Mouse (Mus musculus) C2C12 (cell line): ENCODE results near the gene Ogg1.

Experiments used
- CEBPB ChIP-seq: IDR thresholded peaks from one replicate; pipeline ENCODE4 v1.6.1; 2011; ENCODE audit warnings: low read depth, mild to moderate bottlenecking, control low read depth, moderate library complexity
- CTCF ChIP-seq: IDR thresholded peaks from one replicate; pipeline ENCODE4 v1.5.1; 2011; ENCODE audit not compliant: control insufficient read depth, insufficient read depth, insufficient read length
- MAX ChIP-seq: IDR thresholded peaks from one replicate; pipeline ENCODE4 v1.6.1; 2011; ENCODE audit warnings: mild to moderate bottlenecking, control low read depth
- MYOD1 ChIP-seq: IDR thresholded peaks from one replicate; pipeline ENCODE4 v1.6.1; 2011; ENCODE audit warnings: low read depth; ENCODE audit not compliant: control insufficient read depth, insufficient read length
- MYOG ChIP-seq: IDR thresholded peaks from one replicate; pipeline ENCODE4 v1.6.1; 2011; ENCODE audit not compliant: control insufficient read depth, insufficient read length; ENCODE audit errors: extremely low read depth
- USF1 ChIP-seq: IDR thresholded peaks from one replicate; pipeline ENCODE4 v1.6.1; 2011; ENCODE audit warnings: low read depth, mild to moderate bottlenecking, control low read depth, moderate library complexity

DNA sequence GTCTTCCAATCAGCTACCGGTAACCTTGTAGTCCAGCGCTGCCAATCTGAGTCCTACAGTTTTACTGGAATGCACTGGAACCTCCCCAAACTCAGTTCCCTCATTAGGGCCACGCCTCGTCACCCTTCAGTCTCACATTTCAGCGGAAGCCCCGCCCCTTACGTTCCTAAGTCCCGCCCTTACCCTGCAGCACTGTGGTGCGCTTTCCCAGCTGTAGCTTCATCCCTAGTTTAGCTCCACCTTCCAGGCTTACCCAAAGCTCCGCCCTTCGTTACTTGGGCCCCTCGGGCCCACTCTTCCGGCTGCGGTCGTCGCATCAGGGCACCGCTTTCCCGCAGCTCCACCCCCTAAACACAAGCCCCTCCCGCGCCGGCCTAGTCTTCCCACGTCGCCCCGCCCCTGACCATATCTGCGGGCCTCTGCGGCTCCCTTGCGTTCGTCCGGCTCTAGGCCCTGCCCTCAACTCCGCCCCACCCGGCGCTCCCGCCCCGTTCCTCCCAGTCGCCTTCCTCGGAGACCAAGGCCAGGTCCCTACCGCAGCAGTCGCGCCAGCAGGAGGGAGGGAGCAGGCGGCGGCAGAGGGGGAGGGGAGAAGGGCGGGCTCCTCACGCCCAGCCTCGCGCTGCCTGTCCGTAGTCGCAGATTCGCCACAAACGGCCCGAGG, 20.3 kb upstream of the Ogg1 start:
- TF ChIP-seq CTCF (no peak), MAX (peak; percentile 54), CEBPB (no peak), MYOD1 (no peak), USF1 (no peak), MYOG (no peak)
